Mouse (Mus musculus) ES-Bruce4 (cell line): ENCODE data around the gene Cryzl2. TPM values are rescaled to one million over a fixed set of nuclear protein-coding genes. Genes with fewer than 3 reads are reported as not detected.

ENCODE experiments used
- H3K27ac ChIP-seq: 2 replicates; pipeline ENCODE4 v1.5.1; 2012; ENCODE audit warnings: low read length, inconsistent platforms; ENCODE audit not compliant: insufficient read depth
- H3K27me3 ChIP-seq: 2 replicates; pipeline ENCODE4 v1.6.1; 2012; ENCODE audit warnings: mild to moderate bottlenecking, low read length, inconsistent platforms; ENCODE audit not compliant: control insufficient read depth, poor library complexity, insufficient read depth, severe bottlenecking
- H3K36me3 ChIP-seq: 2 replicates; pipeline ENCODE4 v1.6.1; 2012; ENCODE audit warnings: inconsistent platforms, mild to moderate bottlenecking, low read length, moderate library complexity; ENCODE audit not compliant: control insufficient read depth, poor library complexity, insufficient read depth, severe bottlenecking
- H3K4me1 ChIP-seq: one replicate; pipeline ENCODE4 v1.8.1; 2011; ENCODE audit warnings: low read length; ENCODE audit not compliant: control insufficient read depth, insufficient read depth
- H3K4me3 ChIP-seq: 2 replicates; pipeline ENCODE4 v1.5.1; 2011; ENCODE audit warnings: low read depth, mild to moderate bottlenecking, low read length
- H3K9ac ChIP-seq: 2 replicates; pipeline ENCODE4 v1.6.1; 2012; ENCODE audit warnings: low read depth, mild to moderate bottlenecking, inconsistent platforms; ENCODE audit not compliant: poor library complexity, severe bottlenecking
- H3K9me3 ChIP-seq: replicated peaks from 2 replicates; pipeline ENCODE4 v1.6.1; 2012; ENCODE audit warnings: mild to moderate bottlenecking, low read length, inconsistent platforms; ENCODE audit not compliant: control insufficient read depth, poor library complexity, insufficient read depth, severe bottlenecking
- CTCF ChIP-seq: IDR thresholded peaks from one replicate; pipeline ENCODE4 v1.8.1; 2011; ENCODE audit warnings: low read depth, low read length
- EP300 ChIP-seq: IDR thresholded peaks from 2 replicates; pipeline ENCODE4 v1.6.1; 2011; ENCODE audit warnings: low read depth, low read length; ENCODE audit not compliant: insufficient read depth
- POLR2A ChIP-seq: IDR thresholded peaks from one replicate; pipeline ENCODE4 v1.8.1; 2011; ENCODE audit warnings: low read length; ENCODE audit not compliant: insufficient read depth
- polyA plus RNA-seq: library from polyadenylated mRNA; stranded (reverse); fragments of >200 nt; gene quantifications from 2 replicates; pipeline ENCODE4 v1.2.4, GENCODE M21; 2011; ENCODE audit warnings: low read depth; ENCODE audit not compliant: missing spikeins, insufficient read depth, insufficient read length

Cryzl2 gene
- polyA plus RNA-seq, 1 experiment = 5.9 TPM

GRCm38 (mm10) chr1:157448164-157448804, 10.1 kb upstream of the Cryzl2 start:
- no peak for TF ChIP-seq CTCF
- Histone ChIP-seq H3K4me3 (no peak overlapping the region), H3K9me3 (peaks cover 4% of the 10 kb centered on the region), H3K27me3 (peaks cover 2% of the 10 kb centered on the region; the same call in 1 of the 2 replicates), H3K9ac (no peak overlapping the region), H3K36me3 (no peaks in the 10 kb centered on the region), H3K4me1 (peaks cover 1% of the 10 kb centered on the region), H3K27ac (no peak overlapping the region)

GRCm38 (mm10) chr1:157448805-157449188, 9.6 kb upstream of the Cryzl2 start:
- no peaks in the 10 kb centered on the region for H3K36me3 ChIP-seq
- H3K4me3 ChIP-seq = no peak overlapping the region
- no peak overlapping the region for H3K27ac ChIP-seq
- H3K9ac ChIP-seq = no peak overlapping the region
- peaks cover 4% of the 10 kb centered on the region for H3K9me3 ChIP-seq
- no peaks in the 10 kb centered on the region for H3K4me1 ChIP-seq
- no peak for TF ChIP-seq EP300
- no peak for TF ChIP-seq POLR2A
- TF ChIP-seq CTCF = no peak
- H3K27me3 ChIP-seq = peaks cover 2% of the 10 kb centered on the region; the same call in 1 of the 2 replicates

- H3K9me3 ChIP-seq = peaks cover 4% of the 10 kb centered on the region
- peaks cover 2% of the 10 kb centered on the region; the same call in 1 of the 2 replicates for H3K27me3 ChIP-seq
- H3K27ac ChIP-seq = no peak overlapping the region
- no peak overlapping the region for H3K4me3 ChIP-seq
- no peaks in the 10 kb centered on the region for H3K4me1 ChIP-seq
- TF ChIP-seq EP300 (no peak), POLR2A (no peak), CTCF (no peak)
- H3K36me3 ChIP-seq = no peaks in the 10 kb centered on the region
- no peak overlapping the region for H3K9ac ChIP-seq
Measured at GRCm38 (mm10) chr1:157449532-157449931, 8.8 kb upstream of the Cryzl2 start.

GRCm38 (mm10) chr1:157449981-157450636, 8.3 kb upstream of the Cryzl2 start:
- no peak overlapping the region for H3K27ac ChIP-seq
- H3K9ac ChIP-seq = no peak overlapping the region
- peaks cover 2% of the 10 kb centered on the region; the same call in 1 of the 2 replicates for H3K27me3 ChIP-seq
- H3K4me1 ChIP-seq = no peaks in the 10 kb centered on the region
- no peak overlapping the region for H3K4me3 ChIP-seq
- peaks cover 4% of the 10 kb centered on the region for H3K9me3 ChIP-seq
- no peak for TF ChIP-seq EP300
- TF ChIP-seq CTCF = no peak
- TF ChIP-seq POLR2A = no peak
- no peaks in the 10 kb centered on the region for H3K36me3 ChIP-seq

GRCm38 (mm10) chr1:157452284-157452683, 6.1 kb upstream of the Cryzl2 start:
- no peaks in the 10 kb centered on the region for H3K36me3 ChIP-seq
- H3K27ac ChIP-seq = no peak overlapping the region
- no peak for TF ChIP-seq CTCF
- TF ChIP-seq EP300 = no peak
- no peak for TF ChIP-seq POLR2A
- peaks cover 2% of the 10 kb centered on the region; the same call in 1 of the 2 replicates for H3K27me3 ChIP-seq
- no peak overlapping the region for H3K9ac ChIP-seq
- no peak overlapping the region for H3K4me3 ChIP-seq
- H3K9me3 ChIP-seq = peaks cover 4% of the 10 kb centered on the region
- H3K4me1 ChIP-seq = no peaks in the 10 kb centered on the region

GRCm38 (mm10) chr1:157452759-157453549, 5.4 kb upstream of the Cryzl2 start:
- H3K36me3 ChIP-seq = no peaks in the 10 kb centered on the region
- H3K27ac ChIP-seq = no peak overlapping the region
- TF ChIP-seq EP300 (no peak), POLR2A (no peak), CTCF (no peak)
- no peak overlapping the region for H3K9ac ChIP-seq
- no peak overlapping the region for H3K4me3 ChIP-seq
- peaks cover 4% of the 10 kb centered on the region for H3K9me3 ChIP-seq
- H3K27me3 ChIP-seq = peaks cover 2% of the 10 kb centered on the region; the same call in 1 of the 2 replicates
- H3K4me1 ChIP-seq = no peaks in the 10 kb centered on the region
